Mouse (Mus musculus) embryo, embryonic 10.5 days (tissue): ENCODE data around the gene Slc39a7.
"Not testable (repeated sequence)": the region's sequence is repeated elsewhere in the genome, so short reads cannot be mapped to it uniquely, and the experiment has no call there.

Experiments used
- DNase-seq: peaks from one replicate; pipeline ENCODE4 v3.0.0-alpha.2; 2015; ENCODE audit warnings: low spot score

Slc39a7 gene

GRCm38 (mm10) chr17:34029890-34030595, 1.4 kb downstream of the Slc39a7 start:
- DNase-seq, result no peak

- no peak for DNase-seq
Measured at GRCm38 (mm10) chr17:34029150-34029889, 2.2 kb downstream of the Slc39a7 start.

GRCm38 (mm10) chr17:34028501-34029149, 2.9 kb downstream of the Slc39a7 start:
- no peak for DNase-seq

GRCm38 (mm10) chr17:34027656-34028223, 3.7 kb downstream of the Slc39a7 start, which contains the start of gene H2-Ke6:
TSS of gene H2-Ke6 (minus strand) at chr17:34028060.
- peak; percentile 98 for DNase-seq

- peak; percentile 53 for DNase-seq
Measured at GRCm38 (mm10) chr17:34026917-34027655, 4.4 kb downstream of the Slc39a7 start.

GRCm38 (mm10) chr17:34026221-34026620, 5.3 kb downstream of the Slc39a7 start:
- DNase-seq, result peak; percentile 40

- DNase-seq, result peak; percentile 95
Measured at GRCm38 (mm10) chr17:34025756-34026151, 5.7 kb downstream of the Slc39a7 start.

- DNase-seq, result peak; percentile 65
Measured at GRCm38 (mm10) chr17:34024861-34025755, 6.4 kb downstream of the Slc39a7 start.

- DNase-seq, result peak; percentile 94
Measured at GRCm38 (mm10) chr17:34024317-34024821, 7.1 kb downstream of the Slc39a7 start, which contains the start of gene Ring1. TSS of gene Ring1 (minus strand) at chr17:34024680.

- no peak for DNase-seq
Measured at GRCm38 (mm10) chr17:34023678-34024077, 7.8 kb downstream of the Slc39a7 start.

GRCm38 (mm10) chr17:34022987-34023386, 8.5 kb downstream of the Slc39a7 start:
- DNase-seq, result no peak

- no peak for DNase-seq
Measured at GRCm38 (mm10) chr17:34022414-34022783, 9.1 kb downstream of the Slc39a7 start.

- DNase-seq, result no peak
Measured at GRCm38 (mm10) chr17:34021539-34022413, 9.7 kb downstream of the Slc39a7 start.

- no peak for DNase-seq
Measured at GRCm38 (mm10) chr17:34013436-34013835, 18.0 kb downstream of the Slc39a7 start.

GRCm38 (mm10) chr17:34010156-34010555, 21.3 kb downstream of the Slc39a7 start:
- no peak for DNase-seq

GRCm38 (mm10) chr17:34006570-34006969, 24.9 kb downstream of the Slc39a7 start:
- DNase-seq, result no peak

GRCm38 (mm10) chr17:34003426-34003825, 28.1 kb downstream of the Slc39a7 start:
- DNase-seq, result peak; percentile 74

GRCm38 (mm10) chr17:34000796-34001195, 30.7 kb downstream of the Slc39a7 start:
- not testable (repeated sequence) for DNase-seq

- peak; percentile 82 for DNase-seq
Measured at GRCm38 (mm10) chr17:34000150-34000537, 31.3 kb downstream of the Slc39a7 start, which contains the start of gene H2-K1. TSS of gene H2-K1 (minus strand) at chr17:34000347.
